Mouse (Mus musculus) Patski (cell line): ENCODE measurements at regions not wholly inside any gene's neighbourhood (a gene's known extent, or its start where the extent isn't known, plus 50 kb on each side); places are given as distances from the start of the nearest gene placed in this dataset.
"Not testable (repeated sequence)": the region's sequence is repeated elsewhere in the genome, so short reads cannot be mapped to it uniquely, and the experiment has no call there.

Experiments used
- ATAC-seq: fragments of 100-300 bp; one replicate; pipeline ENCODE4 v1.8.0; 2021
- CTCF ChIA-PET: fragments of 350-600 bp; sonication (Branson Sonifier 250); formaldehyde crosslinking; loops from one replicate; lab custom pipeline; 2022; ENCODE audit warnings: inconsistent platforms; lab: Charles Lee
- POLR2A ChIA-PET: fragments of 350-600 bp; sonication (Branson Sonifier 250); formaldehyde crosslinking; loops from one replicate; lab custom pipeline; 2022; ENCODE audit warnings: antibody characterized with exemption, inconsistent platforms; lab: Charles Lee
- DNase-seq: peaks from one replicate; pipeline ENCODE4 v3.0.0-alpha.2; 2011; ENCODE audit warnings: low read depth, low spot score
- H3K27me3 ChIP-seq: fragments of 371-371 bp; one replicate; pipeline ENCODE4 v1.5.1; 2021
- CTCF ChIP-seq: fragments of 100-300 bp; IDR thresholded peaks from one replicate; pipeline ENCODE4 v1.5.1; 2021
- in situ Hi-C: fragments of 300-500 bp; cut with MboI; formaldehyde crosslinking; loops from 3 replicates; pipeline ENCODE4 v1.11.1; 2018; ENCODE audit warnings: low pct_unique_long_range_greater_than_20kb, mixed read lengths

GRCm38 (mm10) chr6:68977959-68978358 lies 1442.4 kb upstream of the Tacstd2 start:
- in situ Hi-C loops = no loop called here
- no peaks in the 10 kb centered on the region for H3K27me3 ChIP-seq
- ChIA-PET POLR2A (no interaction called here), CTCF (no interaction called here)
- ATAC-seq = no peak
- DNase-seq = no peak
- TF ChIP-seq CTCF = no peak

GRCm38 (mm10) chr6:68964012-68964411 lies 1428.4 kb upstream of the Tacstd2 start:
- TF ChIP-seq CTCF = peak; percentile 20
- H3K27me3 ChIP-seq = no peaks in the 10 kb centered on the region
- DNase-seq (no peak), ATAC-seq (no peak)
- ChIA-PET CTCF (no interaction called here), POLR2A (no interaction called here)
- in situ Hi-C loops = no loop called here

- POLR2A ChIA-PET, DNase-seq, in situ Hi-C loops, CTCF ChIA-PET, ATAC-seq, H3K27me3 ChIP-seq: not testable (repeated sequence)
These were observed 1402.5 kb upstream of the Tacstd2 start for GRCm38 (mm10) chr6:68938104-68938503.

- DNase-seq, ATAC-seq, CTCF ChIA-PET, POLR2A ChIA-PET, in situ Hi-C loops, H3K27me3 ChIP-seq: not testable (repeated sequence)
- peak; percentile 17 for TF ChIP-seq CTCF
These were observed 1396.3 kb upstream of the Tacstd2 start for GRCm38 (mm10) chr6:68931860-68932259.

GRCm38 (mm10) chr6:68915536-68915935 lies 1379.9 kb upstream of the Tacstd2 start:
- POLR2A ChIA-PET = no interaction called here
- TF ChIP-seq CTCF = no peak
- DNase-seq = no peak
- CTCF ChIA-PET = no interaction called here
- no peaks in the 10 kb centered on the region for H3K27me3 ChIP-seq
- in situ Hi-C loops = no loop called here
- no peak for ATAC-seq

GRCm38 (mm10) chr6:68884130-68884529 lies 1348.5 kb upstream of the Tacstd2 start:
- DNase-seq (no peak), ATAC-seq (no peak)
- no peaks in the 10 kb centered on the region for H3K27me3 ChIP-seq
- in situ Hi-C loops = no loop called here
- POLR2A ChIA-PET = no interaction called here
- CTCF ChIA-PET = no interaction called here
- TF ChIP-seq CTCF = no peak

GRCm38 (mm10) chr6:68852761-68853160 lies 1317.2 kb upstream of the Tacstd2 start:
- CTCF ChIA-PET, ATAC-seq, in situ Hi-C loops, H3K27me3 ChIP-seq, POLR2A ChIA-PET, DNase-seq: not testable (repeated sequence)

- TF ChIP-seq CTCF = no peak
- POLR2A ChIA-PET = no interaction called here
- no peaks in the 10 kb centered on the region for H3K27me3 ChIP-seq
- no peak for DNase-seq
- in situ Hi-C loops = no loop called here
- ATAC-seq = no peak
- CTCF ChIA-PET = no interaction called here
These were observed 1316.7 kb upstream of the Tacstd2 start for GRCm38 (mm10) chr6:68852286-68852685.

GRCm38 (mm10) chr6:68835186-68835585 lies 1299.6 kb upstream of the Tacstd2 start:
- ChIA-PET CTCF (no interaction called here), POLR2A (no interaction called here)
- H3K27me3 ChIP-seq = no peaks in the 10 kb centered on the region
- TF ChIP-seq CTCF = no peak
- no peak for DNase-seq
- ATAC-seq = no peak
- in situ Hi-C loops = no loop called here

GRCm38 (mm10) chr6:68834633-68835032 lies 1299.0 kb upstream of the Tacstd2 start:
- ChIA-PET POLR2A (no interaction called here), CTCF (no interaction called here)
- H3K27me3 ChIP-seq = no peaks in the 10 kb centered on the region
- DNase-seq = no peak
- no peak for TF ChIP-seq CTCF
- ATAC-seq = no peak
- in situ Hi-C loops = no loop called here

GRCm38 (mm10) chr6:68828460-68828859 lies 1292.9 kb upstream of the Tacstd2 start:
- H3K27me3 ChIP-seq, POLR2A ChIA-PET, DNase-seq, ATAC-seq, in situ Hi-C loops: not testable (repeated sequence)
- peak; percentile 5 for TF ChIP-seq CTCF
- CTCF ChIA-PET = interaction anchor here (0.6 kb wide), 1 partner anchor 11 kb away, joined by 3 read pairs; no protein-coding TSS in a partner anchor

- DNase-seq (no peak), ATAC-seq (no peak)
- TF ChIP-seq CTCF = no peak
- CTCF ChIA-PET = interaction anchor here (1.0 kb wide), 1 partner anchor 145 kb away, joined by 3 read pairs; no protein-coding TSS in a partner anchor
- POLR2A ChIA-PET = no interaction called here
- in situ Hi-C loops = no loop called here
- H3K27me3 ChIP-seq = no peaks in the 10 kb centered on the region
These were observed 1277.8 kb upstream of the Tacstd2 start for GRCm38 (mm10) chr6:68813346-68813745.

- in situ Hi-C loops = not testable (repeated sequence)
These were observed 1263.6 kb upstream of the Tacstd2 start for GRCm38 (mm10) chr6:68799205-68799604.

More at GRCm38 (mm10) chr6:68799205-68799604, 1263.6 kb upstream of the Tacstd2 start:
- POLR2A ChIA-PET, DNase-seq, ATAC-seq, CTCF ChIA-PET, H3K27me3 ChIP-seq: not testable (repeated sequence)
